Mouse (Mus musculus) lung, postnatal 0 days (tissue): ENCODE measurements at regions not wholly inside any gene's neighbourhood (a gene's known extent, or its start where the extent isn't known, plus 50 kb on each side); places are given as distances from the start of the nearest gene placed in this dataset.

Experiments used
- CTCF ChIP-seq: IDR thresholded peaks from 2 replicates; pipeline ENCODE4 v1.5.1; 2016; ENCODE audit warnings: antibody characterized with exemption, mild to moderate bottlenecking
- EP300 ChIP-seq: IDR thresholded peaks from 2 replicates; pipeline ENCODE4 v1.6.1; 2016; ENCODE audit warnings: antibody characterized with exemption, mild to moderate bottlenecking, control low read depth

DNA sequence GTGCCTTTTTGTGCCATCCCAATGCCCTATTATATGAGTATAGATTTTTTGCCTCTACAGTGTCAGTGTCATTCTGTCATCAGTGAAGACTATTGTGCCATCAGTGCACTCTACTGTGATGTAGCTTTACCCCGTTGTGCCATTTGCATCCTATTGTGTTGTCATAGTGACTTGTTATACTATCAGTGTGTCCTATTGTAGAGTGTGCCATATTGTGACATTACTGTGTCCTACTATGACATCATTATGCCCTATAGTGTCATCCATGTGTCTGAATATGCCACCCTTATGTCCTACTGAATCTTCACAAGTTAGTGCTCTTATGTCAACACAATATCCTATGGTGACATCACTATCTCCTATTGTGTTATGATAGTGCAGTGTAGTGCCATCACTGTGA is 293.4 kb downstream of the Slco6d1 start:
- TF ChIP-seq CTCF (no peak), EP300 (no peak)
